Mouse (Mus musculus): Measurements from ENCODE around the gene Atp6v0e.
A peak's percentile ranks its signal among the peaks of the same experiment; 100 is the strongest.

Gene Atp6v0e

GRCm38 (mm10) chr17:26686334-26687000, 23.4 kb downstream of the Atp6v0e start:
- no peak for DNase-seq

- DNase-seq: no peak
Observed at GRCm38 (mm10) chr17:26688795-26689735, 26.0 kb downstream of the Atp6v0e start.

GRCm38 (mm10) chr17:26689810-26690209, 26.8 kb downstream of the Atp6v0e start:
- no peak for DNase-seq

GRCm38 (mm10) chr17:26690236-26690635, 27.2 kb downstream of the Atp6v0e start:
- DNase-seq: peak in 1 of 2 experiments; percentile 43

GRCm38 (mm10) chr17:26691110-26691509, 28.1 kb downstream of the Atp6v0e start:
- DNase-seq: no peak

GRCm38 (mm10) chr17:26693424-26693823, 30.4 kb downstream of the Atp6v0e start:
- DNase-seq: peak; percentile 60 to 73

- DNase-seq: no peak
Observed at GRCm38 (mm10) chr17:26694171-26694570, 31.1 kb downstream of the Atp6v0e start.

- DNase-seq: no peak
Observed at GRCm38 (mm10) chr17:26695193-26695592, 32.2 kb downstream of the Atp6v0e start.

GRCm38 (mm10) chr17:26698846-26699245, 35.8 kb downstream of the Atp6v0e start:
- DNase-seq: no peak

GRCm38 (mm10) chr17:26699819-26700616, 37.0 kb downstream of the Atp6v0e start:
- DNase-seq: peak; percentile 67 to 70

GRCm38 (mm10) chr17:26701565-26701964, 38.5 kb downstream of the Atp6v0e start:
- no peak for DNase-seq

- no peak for DNase-seq
Observed at GRCm38 (mm10) chr17:26702621-26703020, 39.6 kb downstream of the Atp6v0e start.

GRCm38 (mm10) chr17:26703671-26704070, 40.6 kb downstream of the Atp6v0e start:
- peak; percentile 68 to 70 for DNase-seq

- no peak for DNase-seq
Observed at GRCm38 (mm10) chr17:26705463-26706359, 42.7 kb downstream of the Atp6v0e start.

GRCm38 (mm10) chr17:26707066-26707465, 44.0 kb downstream of the Atp6v0e start:
- no peak for DNase-seq

- DNase-seq: peak; percentile 41 to 54
Observed at GRCm38 (mm10) chr17:26708499-26708898, 45.5 kb downstream of the Atp6v0e start.

GRCm38 (mm10) chr17:26708993-26709590, 46.1 kb downstream of the Atp6v0e start:
- peak; percentile 32 to 43 for DNase-seq

GRCm38 (mm10) chr17:26710049-26710448, 47.0 kb downstream of the Atp6v0e start:
- no peak for DNase-seq

GRCm38 (mm10) chr17:26715271-26715758, 52.3 kb downstream of the Atp6v0e start, which contains the start of gene Crebrf:
TSS of gene Crebrf (plus strand) at chr17:26715650.
- DNase-seq: peak; percentile 94 to 98

GRCm38 (mm10) chr17:26715916-26716717, 53.1 kb downstream of the Atp6v0e start:
- peak; percentile 91 to 94 for DNase-seq

Data from cerebellum, postnatal 36 days (tissue).